Mouse (Mus musculus) liver, postnatal 0 days (tissue): Measurements from ENCODE around the gene Adcy5.

Experiments
- CTCF ChIP-seq: sonication (generic); IDR thresholded peaks from 2 replicates; pipeline ENCODE4 v1.5.1; 2016; ENCODE audit warnings: antibody characterized with exemption, low read depth
- EP300 ChIP-seq: IDR thresholded peaks from 2 replicates; pipeline ENCODE4 v1.6.1; 2016; ENCODE audit warnings: antibody characterized with exemption, low read depth, mild to moderate bottlenecking

DNA sequence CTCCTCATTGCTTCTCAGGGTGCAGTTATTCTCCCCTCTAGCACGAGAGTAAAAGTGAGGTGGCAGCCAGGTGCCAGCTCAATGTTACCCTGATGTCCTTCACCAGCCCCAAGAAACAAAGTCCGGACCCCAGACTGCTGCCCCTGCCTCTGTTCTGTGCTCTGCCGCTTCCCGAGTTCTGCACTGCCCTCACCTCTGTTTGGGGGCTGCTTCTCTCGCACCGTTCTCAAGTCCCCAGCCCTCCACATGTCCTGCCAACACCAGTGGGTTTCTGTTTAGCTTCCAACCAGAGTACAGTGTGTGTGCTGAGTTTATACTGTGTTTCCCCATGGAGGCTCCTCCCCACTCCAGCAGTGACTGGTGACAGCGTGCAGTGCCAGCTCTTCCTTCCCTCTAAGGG is 150.5 kb downstream of the Adcy5 start:
- TF ChIP-seq CTCF (no peak), EP300 (no peak)
